Mouse (Mus musculus) spleen, postnatal 4 days (tissue): ENCODE data around the gene Ppp1r13l.

Source experiments
- DNase-seq, 2 experiments: peaks; one replicate each; pipeline ENCODE4 v3.0.0; 2022; ENCODE audit warnings: low spot score in 2 of 2

The Ppp1r13l gene

GRCm38 (mm10) chr7:19413525-19413924 lies 54.0 kb downstream of the Ppp1r13l start:
- DNase-seq, result no peak

- DNase-seq, result no peak
Observed at GRCm38 (mm10) chr7:19416590-19416989, 57.0 kb downstream of the Ppp1r13l start.

GRCm38 (mm10) chr7:19420121-19420520 lies 60.6 kb downstream of the Ppp1r13l start:
- DNase-seq, result no peak

GRCm38 (mm10) chr7:19420821-19421636 lies 61.5 kb downstream of the Ppp1r13l start:
- DNase-seq, result peak; percentile 84 to 89

- no peak for DNase-seq
Observed at GRCm38 (mm10) chr7:19423083-19423482, 63.5 kb downstream of the Ppp1r13l start.

GRCm38 (mm10) chr7:19424051-19424450 lies 64.5 kb downstream of the Ppp1r13l start:
- no peak for DNase-seq

GRCm38 (mm10) chr7:19426349-19426748 lies 66.8 kb downstream of the Ppp1r13l start:
- DNase-seq, result no peak

GRCm38 (mm10) chr7:19426888-19427287 lies 67.3 kb downstream of the Ppp1r13l start:
- no peak for DNase-seq
